Mouse (Mus musculus) right cerebral cortex, adult 18-20 months (tissue): ENCODE data around the gene Gdf11.

Experiments
- DNase-seq: peaks from one replicate; pipeline ENCODE4 v3.0.0; 2022; ENCODE audit warnings: mixed read lengths

Gdf11 gene

GRCm38 (mm10) chr10:128890383-128891295 is 879 bp downstream of the Gdf11 start:
- no peak for DNase-seq

- DNase-seq, result no peak
These were observed 1.7 kb downstream of the Gdf11 start for GRCm38 (mm10) chr10:128889846-128890245.

- DNase-seq, result no peak
These were observed 2.3 kb downstream of the Gdf11 start for GRCm38 (mm10) chr10:128888941-128889827.

- DNase-seq, result no peak
These were observed 9.5 kb downstream of the Gdf11 start for GRCm38 (mm10) chr10:128882067-128882466.

GRCm38 (mm10) chr10:128878811-128879210 is 12.7 kb downstream of the Gdf11 start:
- DNase-seq, result no peak

- DNase-seq, result no peak
These were observed 13.2 kb downstream of the Gdf11 start for GRCm38 (mm10) chr10:128878291-128878690.

GRCm38 (mm10) chr10:128870341-128870740 is 21.2 kb downstream of the Gdf11 start:
- no peak for DNase-seq

GRCm38 (mm10) chr10:128866518-128866917 is 25.0 kb downstream of the Gdf11 start:
- DNase-seq, result no peak

GRCm38 (mm10) chr10:128866042-128866441 is 25.5 kb downstream of the Gdf11 start:
- DNase-seq, result no peak

GRCm38 (mm10) chr10:128861176-128861575 is 30.3 kb downstream of the Gdf11 start:
- DNase-seq, result no peak

- no peak for DNase-seq
These were observed 41.2 kb downstream of the Gdf11 start for GRCm38 (mm10) chr10:128850339-128850738.

GRCm38 (mm10) chr10:128848426-128848825 is 43.1 kb downstream of the Gdf11 start:
- no peak for DNase-seq

- DNase-seq, result no peak
These were observed 44.9 kb downstream of the Gdf11 start for GRCm38 (mm10) chr10:128846664-128847063.

GRCm38 (mm10) chr10:128845516-128845915 is 46.0 kb downstream of the Gdf11 start:
- no peak for DNase-seq

- DNase-seq, result no peak
These were observed 48.3 kb downstream of the Gdf11 start for GRCm38 (mm10) chr10:128843260-128843659.

- DNase-seq, result no peak
These were observed 50.9 kb downstream of the Gdf11 start for GRCm38 (mm10) chr10:128840612-128841011.

- no peak for DNase-seq
These were observed 52.1 kb downstream of the Gdf11 start for GRCm38 (mm10) chr10:128839434-128839833.

- DNase-seq, result no peak
These were observed 54.1 kb downstream of the Gdf11 start for GRCm38 (mm10) chr10:128837400-128837799.
